8 mouse cellular contexts compared by ENCODE assay signal in genomic region chr2:181365655-181366075, GRCm38 (mm10). TPM values are rescaled to one million over a fixed set of nuclear protein-coding genes. Genes with fewer than 3 reads are reported as not detected.
A peak's percentile ranks its signal among the peaks of the same experiment; 100 is the strongest.
DNase-seq lines count a peak whose midpoint lies in the region; ATAC-seq and TF ChIP-seq lines count a peak whose summit lies in the region.

No protein-coding gene starts in this region.

- DNase-seq in cerebellum, adult 8-10 months, result no peak
- peak in 1 of 2 experiments; percentile 7 for DNase-seq in spleen, adult 2 months (ENCODE audit: low read depth in 1 of 2, low spot score in 2 of 2)
- DNase-seq in spleen, postnatal 36 days (ENCODE audit: low spot score in 2 of 2), result no peak
- DNase-seq in thymus, postnatal 36 days, result peak; percentile 37 to 44
- no peak for DNase-seq in cerebellum, postnatal 36 days

- peak overlapping the region; percentile 95 for H3K9ac ChIP-seq in hindbrain, embryonic 13.5 days

- no peak for TF ChIP-seq CTCF in spleen, adult 2 months (IDR thresholded peaks at IDR 0.05; ENCODE audit: extremely low read depth, insufficient read depth, insufficient read length, insufficient replicate concordance)

- TF ChIP-seq POLR2A in spleen, adult 2 months (IDR thresholded peaks at IDR 0.05; ENCODE audit: low read depth, low read length), result no peak

- H3K36me3 ChIP-seq in spleen, adult 2 months (ENCODE audit: control insufficient read depth, insufficient read depth, low read length), result peaks cover 23% of the 10 kb centered on the region
- peaks cover 39% of the 10 kb centered on the region for H3K36me3 ChIP-seq in hindbrain, embryonic 13.5 days

- ATAC-seq in cerebellum, adult (ENCODE audit: insufficient number of reproducible peaks, low FRiP score, low TSS enrichment), result peak; percentile 41; the same call in 1 of the 2 replicates
- peak; percentile 73 for ATAC-seq in hindbrain, embryonic 13.5 days (ENCODE audit: low FRiP score)
- peak; percentile 46 for ATAC-seq in megakaryocyte-erythroid progenitor cell, adult 5-6 weeks (replicated peaks; ENCODE audit: low FRiP score, low TSS enrichment, poor library complexity, severe bottlenecking)

- under 1% methylated on average over 20 of the region's 20 CpGs for WGBS in spleen, adult 2 months
- WGBS in hindbrain, embryonic 13.5 days, result under 1% methylated on average over 20 of the region's 20 CpGs

- H3K27ac ChIP-seq in spleen, adult 2 months (ENCODE audit: insufficient read depth, low read length), result peak overlapping the region; percentile 89
- peak overlapping the region; percentile 93 for H3K27ac ChIP-seq in hindbrain, embryonic 13.5 days

- H3K27me3 ChIP-seq in spleen, adult 2 months (ENCODE audit: control insufficient read depth, insufficient read depth, low read length), result no peaks in the 10 kb centered on the region
- H3K27me3 ChIP-seq in hindbrain, embryonic 13.5 days, result no peaks in the 10 kb centered on the region

- H3K4me2 ChIP-seq in hindbrain, embryonic 13.5 days, result peak overlapping the region; percentile 96

- H3K4me3 ChIP-seq in spleen, adult 2 months (ENCODE audit: extremely low read depth, insufficient read depth, insufficient read length), result peak overlapping the region; percentile 73
- peak overlapping the region; percentile 69 for H3K4me3 ChIP-seq in hindbrain, embryonic 13.5 days

- H3K4me1 ChIP-seq in spleen, adult 2 months (ENCODE audit: control insufficient read depth, insufficient read depth, insufficient read length), result peaks cover 12% of the 10 kb centered on the region
- H3K4me1 ChIP-seq in hindbrain, embryonic 13.5 days (replicated peaks), result peaks cover 49% of the 10 kb centered on the region

- H3K9me3 ChIP-seq in hindbrain, embryonic 13.5 days, result no peaks in the 10 kb centered on the region

RNA-seq across cellular contexts. Expression of gene Arfrp1, which starts 0.5 kb away (rescaled TPM):
- polyA plus RNA-seq in spleen, adult 2 months (2012; rRNA removed), result 32.8 and 35.4 TPM in 2 replicates
- polyA plus RNA-seq in hindbrain, embryonic 13.5 days (2015; fragmentation: Nextera tagmentation; extraction: Ambion mirVana), result 87.8 and 88.4 TPM in 2 replicates
- total RNA-seq in megakaryocyte-erythroid progenitor cell, adult 5-6 weeks (2014; fragmentation: Nextera tagmentation), result 53.3 and 66.5 TPM in 2 replicates
- total RNA-seq in megakaryocyte-erythroid progenitor cell, adult 5-6 weeks (2017), result 52.8 and 72.9 TPM in 2 replicates

RNA-seq across cellular contexts. Expression of gene Zgpat, which starts 0.9 kb away (rescaled TPM):
- polyA plus RNA-seq in spleen, adult 2 months (2012; rRNA removed), result 44.7 and 45.7 TPM in 2 replicates
- 69.2 and 69.8 TPM in 2 replicates for polyA plus RNA-seq in hindbrain, embryonic 13.5 days (2015; fragmentation: Nextera tagmentation; extraction: Ambion mirVana)
- total RNA-seq in megakaryocyte-erythroid progenitor cell, adult 5-6 weeks (2014; fragmentation: Nextera tagmentation), result 20.3 and 25.2 TPM in 2 replicates
- total RNA-seq in megakaryocyte-erythroid progenitor cell, adult 5-6 weeks (2017), result 26.2 and 45.0 TPM in 2 replicates

RNA-seq across cellular contexts. Expression of gene Lime1, which starts 14.2 kb away (rescaled TPM):
- polyA plus RNA-seq in spleen, adult 2 months (2012; rRNA removed), result 146 and 163 TPM in 2 replicates
- 43.7 and 45.0 TPM in 2 replicates for polyA plus RNA-seq in hindbrain, embryonic 13.5 days (2015; fragmentation: Nextera tagmentation; extraction: Ambion mirVana)
- 31.0 and 50.4 TPM in 2 replicates for total RNA-seq in megakaryocyte-erythroid progenitor cell, adult 5-6 weeks (2014; fragmentation: Nextera tagmentation)
- 19.8 and 26.8 TPM in 2 replicates for total RNA-seq in megakaryocyte-erythroid progenitor cell, adult 5-6 weeks (2017)

RNA-seq across cellular contexts. Expression of gene Rtel1, which starts 46.1 kb away (rescaled TPM):
- 51.9 and 52.9 TPM in 2 replicates for polyA plus RNA-seq in spleen, adult 2 months (2012; rRNA removed)
- 34.6 and 35.1 TPM in 2 replicates for polyA plus RNA-seq in hindbrain, embryonic 13.5 days (2015; fragmentation: Nextera tagmentation; extraction: Ambion mirVana)
- 110 and 144 TPM in 2 replicates for total RNA-seq in megakaryocyte-erythroid progenitor cell, adult 5-6 weeks (2014; fragmentation: Nextera tagmentation)
- 45.6 and 78.9 TPM in 2 replicates for total RNA-seq in megakaryocyte-erythroid progenitor cell, adult 5-6 weeks (2017)

RNA-seq across cellular contexts. Expression of gene Stmn3, which starts 51.4 kb away (rescaled TPM):
- not detected in 2 replicates for polyA plus RNA-seq in spleen, adult 2 months (2012; rRNA removed)
- polyA plus RNA-seq in hindbrain, embryonic 13.5 days (2015; fragmentation: Nextera tagmentation; extraction: Ambion mirVana), result 1,135 and 1,161 TPM in 2 replicates
- total RNA-seq in megakaryocyte-erythroid progenitor cell, adult 5-6 weeks (2014; fragmentation: Nextera tagmentation), result not detected in 2 replicates
- total RNA-seq in megakaryocyte-erythroid progenitor cell, adult 5-6 weeks (2017), result not detected in 2 replicates

Comparison
In these comparisons a context has a peak if more than half of its experiments do, and no peak if none do; other contexts are left out.
1. DNase-seq: peak in thymus, postnatal 36 days (2 of 2); none in cerebellum, adult 8-10 months (single experiment), spleen, postnatal 36 days (0 of 2) and cerebellum, postnatal 36 days (0 of 2).
2. Peak in every context shown above with its lines, with median percentiles within 50 percentile points of each other: ATAC-seq.